Mouse (Mus musculus) limb, embryonic 10.5 days (tissue): ENCODE measurements around the gene Gm9964. TPM values are rescaled to one million over a fixed set of nuclear protein-coding genes. Genes with fewer than 3 reads are reported as not detected.

Experiments
- DNase-seq: peaks from one replicate; pipeline ENCODE4 v3.0.0-alpha.2; 2017; ENCODE audit warnings: low spot score
- H3K27ac ChIP-seq: fragments of 300-500 bp; sonication (generic); 2 replicates; pipeline ENCODE4 v1.5.1; 2016; ENCODE audit warnings: mild to moderate bottlenecking
- H3K27me3 ChIP-seq: fragments of 300-500 bp; sonication (generic); 2 replicates; pipeline ENCODE4 v1.6.1; 2016; ENCODE audit warnings: low read depth, mild to moderate bottlenecking; ENCODE audit not compliant: poor library complexity, severe bottlenecking
- H3K36me3 ChIP-seq: fragments of 300-500 bp; sonication (generic); 2 replicates; pipeline ENCODE4 v1.6.1; 2016; ENCODE audit warnings: mild to moderate bottlenecking, moderate library complexity
- H3K4me1 ChIP-seq: fragments of 300-500 bp; sonication (generic); 2 replicates; pipeline ENCODE4 v1.6.1; 2016
- H3K4me3 ChIP-seq: fragments of 300-500 bp; sonication (generic); 2 replicates; pipeline ENCODE4 v1.5.1; 2016; ENCODE audit warnings: mild to moderate bottlenecking, moderate library complexity
- H3K9me3 ChIP-seq: fragments of 300-500 bp; sonication (generic); replicated peaks from 2 replicates; pipeline ENCODE4 v1.6.1; 2016; ENCODE audit warnings: mild to moderate bottlenecking
- WGBS: fragments of 180-500 bp; shearing (Covaris S2); methylation state at CpG from one replicate; pipeline ENCODE4 v1.1.7; 2016; 5-methylcytosine and 5-hydroxymethylcytosine counted together
- polyA plus RNA-seq: library from polyadenylated mRNA; unstranded; fragments of >200 nt; fragmentation: Nextera tagmentation; extraction: Ambion mirVana; gene quantifications from 2 replicates; pipeline ENCODE4 v1.2.1, GENCODE M21; 2016

The Gm9964 gene
- polyA plus RNA-seq, 1 experiment from 2014 or later, result not detected

DNA sequence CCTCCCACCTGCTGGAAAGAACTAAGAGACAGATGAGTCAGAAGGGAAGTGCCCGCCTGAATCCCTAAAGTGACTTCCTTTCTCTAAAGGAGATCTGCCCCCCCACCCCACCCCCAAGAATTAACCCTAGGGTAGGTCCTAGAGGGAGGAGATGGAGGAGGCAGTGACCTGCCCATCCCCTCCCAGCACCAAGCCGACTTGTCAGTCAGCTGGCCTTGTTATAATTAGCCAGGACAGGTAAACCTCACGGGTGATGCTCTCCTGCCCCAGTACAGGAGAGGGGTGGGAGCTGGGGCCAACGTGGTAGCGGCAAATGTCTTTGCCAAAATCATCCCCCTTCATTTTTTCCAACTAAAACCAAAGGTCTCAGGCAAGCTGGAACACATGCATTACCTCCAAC, 5.1 kb downstream of the Gm9964 start:
- Histone ChIP-seq H3K9me3 (no peaks in the 10 kb centered on the region), H3K4me1 (peaks cover 36% of the 10 kb centered on the region), H3K36me3 (no peaks in the 10 kb centered on the region), H3K27me3 (no peaks in the 10 kb centered on the region), H3K27ac (no peak overlapping the region), H3K4me3 (no peak overlapping the region)
- WGBS, result 73% methylated on average over 5 of the region's 5 CpGs
- DNase-seq, result no peak

- no peaks in the 10 kb centered on the region for H3K9me3 ChIP-seq
- H3K27me3 ChIP-seq, result no peaks in the 10 kb centered on the region
- DNase-seq, result no peak
- 51% methylated on average over 2 of the region's 2 CpGs for WGBS
- H3K27ac ChIP-seq, result no peak overlapping the region
- peaks cover 38% of the 10 kb centered on the region for H3K4me1 ChIP-seq
- H3K36me3 ChIP-seq, result no peaks in the 10 kb centered on the region
- H3K4me3 ChIP-seq, result no peak overlapping the region
These were observed 6.2 kb downstream of the Gm9964 start for GRCm38 (mm10) chr11:79290473-79290872.

- H3K27ac ChIP-seq, result no peak overlapping the region
- no peaks in the 10 kb centered on the region for H3K9me3 ChIP-seq
- no peaks in the 10 kb centered on the region for H3K27me3 ChIP-seq
- peaks cover 36% of the 10 kb centered on the region for H3K4me1 ChIP-seq
- no peak overlapping the region for H3K4me3 ChIP-seq
- DNase-seq, result no peak
- 85% methylated on average over 5 of the region's 5 CpGs for WGBS
- H3K36me3 ChIP-seq, result no peaks in the 10 kb centered on the region
These were observed 7.6 kb downstream of the Gm9964 start for GRCm38 (mm10) chr11:79288913-79289640.

- Histone ChIP-seq H3K4me3 (no peak overlapping the region), H3K27me3 (no peaks in the 10 kb centered on the region), H3K27ac (peak overlapping the region; percentile 26; the same call in 1 of the 2 replicates), H3K36me3 (no peaks in the 10 kb centered on the region), H3K9me3 (no peaks in the 10 kb centered on the region), H3K4me1 (peaks cover 29% of the 10 kb centered on the region)
- no peak for DNase-seq
- WGBS, result 59% methylated on average over 7 of the region's 7 CpGs
These were observed 8.3 kb downstream of the Gm9964 start for GRCm38 (mm10) chr11:79288278-79288843.

DNA sequence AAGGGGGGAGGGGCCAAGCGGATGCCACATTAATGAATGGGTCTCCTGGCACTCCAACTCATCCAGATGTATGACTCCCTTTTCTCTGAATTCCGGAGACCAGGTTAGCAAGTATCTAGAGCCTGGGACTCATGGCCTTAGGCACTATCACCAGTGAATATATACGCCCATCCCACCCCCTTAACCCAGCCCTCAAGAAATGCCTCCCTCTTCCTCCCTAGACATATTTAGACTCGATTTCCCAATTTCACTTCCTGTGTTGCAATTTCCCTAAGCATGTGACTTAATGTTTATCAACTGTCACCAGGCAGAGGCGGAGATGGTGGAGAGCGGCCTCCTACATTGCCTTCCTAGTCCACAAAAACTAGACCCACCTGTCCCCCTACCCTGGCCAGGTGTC, 9.3 kb downstream of the Gm9964 start:
- WGBS, result 83% methylated on average over 6 of the region's 6 CpGs
- DNase-seq, result no peak
- Histone ChIP-seq H3K9me3 (no peaks in the 10 kb centered on the region), H3K27ac (peak overlapping the region; percentile 50; the same call in 1 of the 2 replicates), H3K4me3 (no peak overlapping the region), H3K36me3 (no peaks in the 10 kb centered on the region), H3K27me3 (no peaks in the 10 kb centered on the region), H3K4me1 (peaks cover 29% of the 10 kb centered on the region)

DNA sequence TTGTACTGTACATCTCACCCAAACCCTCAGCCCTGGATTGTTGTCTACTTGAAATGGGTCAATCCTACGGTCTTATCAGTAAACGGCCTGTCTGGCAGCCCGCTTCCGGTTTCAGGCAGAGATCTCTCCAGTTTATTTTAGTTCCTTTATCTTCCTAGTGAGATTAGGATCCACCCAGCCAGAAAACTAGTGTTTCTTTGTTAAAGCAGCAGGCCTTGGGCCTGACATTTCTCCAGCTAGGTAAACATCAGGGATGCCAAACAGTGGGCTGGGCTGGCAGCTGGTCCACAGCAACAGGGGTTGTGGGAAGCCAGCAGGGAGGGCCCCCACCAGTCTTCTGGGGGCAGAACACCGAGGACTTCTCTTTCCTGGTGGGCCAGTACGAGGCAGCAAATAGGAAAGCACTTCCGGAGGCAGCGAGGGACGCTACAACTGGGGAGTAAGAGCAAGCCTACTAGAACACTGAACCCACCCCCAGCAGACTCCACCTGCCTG, 10.4 kb downstream of the Gm9964 start:
- WGBS, result 85% methylated on average over 9 of the region's 9 CpGs
- no peak for DNase-seq
- H3K4me3 ChIP-seq, result no peak overlapping the region
- H3K27me3 ChIP-seq, result no peaks in the 10 kb centered on the region
- peak overlapping the region; percentile 58 for H3K27ac ChIP-seq
- H3K4me1 ChIP-seq, result peaks cover 25% of the 10 kb centered on the region
- H3K36me3 ChIP-seq, result no peaks in the 10 kb centered on the region
- H3K9me3 ChIP-seq, result no peaks in the 10 kb centered on the region

DNA sequence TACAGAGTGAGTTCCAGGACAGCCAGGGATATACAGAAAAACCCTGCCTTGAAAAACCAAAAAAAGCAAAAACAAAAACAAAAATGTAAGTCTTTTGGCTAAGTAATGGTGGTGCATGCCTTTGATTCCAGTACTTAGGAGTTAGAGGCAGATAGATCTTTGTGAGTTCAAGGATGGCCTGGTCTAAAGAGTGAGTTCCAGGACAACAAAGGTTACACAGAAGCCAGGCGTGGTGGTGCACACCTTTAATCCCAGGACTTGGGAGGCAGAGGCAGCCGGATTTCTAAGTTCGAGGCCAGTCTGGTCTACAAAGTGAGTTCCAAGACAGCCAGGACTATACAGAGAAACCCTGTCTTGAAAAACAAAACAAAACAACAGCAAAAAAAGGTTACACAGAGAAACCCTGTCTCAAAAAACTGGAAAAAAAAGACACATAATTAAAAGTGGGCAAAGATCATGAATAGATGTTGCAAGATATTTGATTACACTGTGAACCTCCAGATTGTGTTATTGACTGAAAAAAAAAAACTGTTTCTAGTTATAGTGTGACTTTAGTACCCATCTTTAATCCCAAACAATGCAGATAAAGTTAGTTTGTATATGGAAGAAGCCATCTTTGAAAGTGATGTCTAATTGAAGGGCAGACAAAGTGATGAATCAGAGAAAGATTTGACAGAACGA, 13.2 kb downstream of the Gm9964 start:
- 95% methylated on average over 4 of the region's 4 CpGs for WGBS
- Histone ChIP-seq H3K27me3 (no peaks in the 10 kb centered on the region), H3K36me3 (no peaks in the 10 kb centered on the region), H3K4me1 (peaks cover 36% of the 10 kb centered on the region; the same call in 1 of the 2 replicates), H3K9me3 (no peaks in the 10 kb centered on the region), H3K27ac (no peak overlapping the region), H3K4me3 (no peak overlapping the region)
- DNase-seq, result no peak

- Histone ChIP-seq H3K36me3 (no peaks in the 10 kb centered on the region), H3K27ac (peak overlapping the region; percentile 51; the same call in 1 of the 2 replicates), H3K9me3 (no peaks in the 10 kb centered on the region), H3K4me1 (peaks cover 23% of the 10 kb centered on the region; the same call in 1 of the 2 replicates), H3K4me3 (no peak overlapping the region), H3K27me3 (no peaks in the 10 kb centered on the region)
- DNase-seq, result no peak
- 76% methylated on average over 5 of the region's 5 CpGs for WGBS
These were observed 15.3 kb downstream of the Gm9964 start for GRCm38 (mm10) chr11:79281396-79281795.

GRCm38 (mm10) chr11:79279732-79280405, 16.8 kb downstream of the Gm9964 start:
- Histone ChIP-seq H3K4me1 (peaks cover 22% of the 10 kb centered on the region; the same call in 1 of the 2 replicates), H3K36me3 (no peaks in the 10 kb centered on the region), H3K9me3 (no peaks in the 10 kb centered on the region), H3K4me3 (no peak overlapping the region), H3K27ac (peak overlapping the region; percentile 74), H3K27me3 (no peaks in the 10 kb centered on the region)
- 65% methylated on average over 2 of the region's 2 CpGs for WGBS
- peak; percentile 37 for DNase-seq

DNA sequence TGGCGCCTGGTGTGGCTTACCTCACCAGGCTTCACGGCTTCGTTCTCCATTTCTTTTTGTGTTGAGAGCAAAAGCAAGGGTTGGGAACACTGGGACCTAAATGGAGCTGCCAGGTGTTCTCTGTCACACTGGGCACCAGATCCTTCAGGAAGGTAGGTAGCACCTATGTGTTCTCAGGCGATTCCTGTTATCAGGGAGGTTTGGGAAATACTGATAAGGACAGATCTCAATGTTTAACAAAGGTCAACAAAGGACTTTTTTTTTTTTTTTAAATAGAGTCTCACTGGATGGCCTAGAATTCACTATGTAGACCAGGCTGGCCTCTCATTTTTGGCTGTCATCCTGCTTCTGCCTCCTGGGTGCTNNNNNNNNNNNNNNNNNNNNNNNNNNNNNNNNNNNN, 22.9 kb downstream of the Gm9964 start:
- Histone ChIP-seq H3K4me3 (no peak overlapping the region), H3K36me3 (no peaks in the 10 kb centered on the region), H3K9me3 (no peaks in the 10 kb centered on the region), H3K27me3 (no peaks in the 10 kb centered on the region), H3K4me1 (peaks cover 2% of the 10 kb centered on the region; the same call in 1 of the 2 replicates), H3K27ac (no peak overlapping the region)
- 82% methylated on average over 4 of the region's 4 CpGs for WGBS
- no peak for DNase-seq

- H3K4me1 ChIP-seq, result no peaks in the 10 kb centered on the region
- WGBS, result 65% methylated on average over 4 of the region's 4 CpGs
These were observed 23.7 kb downstream of the Gm9964 start for GRCm38 (mm10) chr11:79273039-79273438.

GRCm38 (mm10) chr11:79267171-79267570, 29.5 kb downstream of the Gm9964 start:
- DNase-seq, result peak; percentile 38
- no peak overlapping the region for H3K4me3 ChIP-seq
- H3K27ac ChIP-seq, result peak overlapping the region; percentile 9; the same call in 1 of the 2 replicates
- H3K4me1 ChIP-seq, result peaks cover 7% of the 10 kb centered on the region
- 61% methylated on average over 1 of the region's 1 CpGs for WGBS
- H3K27me3 ChIP-seq, result no peaks in the 10 kb centered on the region
- H3K36me3 ChIP-seq, result no peaks in the 10 kb centered on the region
- no peaks in the 10 kb centered on the region for H3K9me3 ChIP-seq

More at GRCm38 (mm10) chr11:79273039-79273438, 23.7 kb downstream of the Gm9964 start:
- no peaks in the 10 kb centered on the region for H3K9me3 ChIP-seq
- no peak overlapping the region for H3K27ac ChIP-seq
- no peaks in the 10 kb centered on the region for H3K36me3 ChIP-seq
- no peak overlapping the region for H3K4me3 ChIP-seq
- no peak for DNase-seq
- H3K27me3 ChIP-seq, result no peaks in the 10 kb centered on the region
